Mouse (Mus musculus) heart, postnatal 0 days (tissue): ENCODE results near the gene Psmb9.

Source experiments
- CTCF ChIP-seq: IDR thresholded peaks from 2 replicates; pipeline ENCODE4 v1.5.1; 2016; ENCODE audit warnings: antibody characterized with exemption, control low read depth, low read depth
- EP300 ChIP-seq: IDR thresholded peaks from 2 replicates; pipeline ENCODE4 v1.6.1; 2016; ENCODE audit warnings: antibody characterized with exemption, low read depth

- TF ChIP-seq CTCF (no peak), EP300 (no peak)
Measured at GRCm38 (mm10) chr17:34177179-34177578, 10.4 kb downstream of the Psmb9 start.
